Mouse (Mus musculus): Measurements from ENCODE around the gene Gpr137. TPM values are rescaled to one million over a fixed set of nuclear protein-coding genes. Genes with fewer than 3 reads are reported as not detected.

Gene Gpr137
- polyA plus RNA-seq, 1 experiment from 2014 or later, result 32.9 TPM

- H3K4me1 ChIP-seq, result peaks cover 60% of the 10 kb centered on the region
- H3K4me2 ChIP-seq, result peak overlapping the region; percentile 93
- 0 out of 2 replicates have a peak overlapping the region, but pooled peaks have one; percentile 50 for H3K9ac ChIP-seq
- H3K27ac ChIP-seq, result no peak overlapping the region
- H3K36me3 ChIP-seq, result peaks cover 6% of the 10 kb centered on the region; the same call in 1 of the 2 replicates
- H3K27me3 ChIP-seq, result peaks cover 56% of the 10 kb centered on the region
- WGBS, result 60% methylated on average over 6 of the region's 6 CpGs
- no peaks in the 10 kb centered on the region for H3K9me3 ChIP-seq (replicated peaks)
- no peak for ATAC-seq (replicated peaks; ENCODE audit: low FRiP score)
- H3K4me3 ChIP-seq (replicated peaks), result peak overlapping the region; percentile 85
These were observed 19.2 kb downstream of the Gpr137 start for GRCm38 (mm10) chr19:6922901-6923735.

- Histone ChIP-seq H3K27me3 (peaks cover 44% of the 10 kb centered on the region), H3K27ac (peak within 1 kb of the TSS; percentile 91), H3K4me3 (replicated peaks) (peak within 1 kb of the TSS; percentile 85), H3K9me3 (replicated peaks) (no peaks in the 10 kb centered on the region), H3K9ac (peak within 1 kb of the TSS; percentile 75), H3K36me3 (peaks cover 6% of the 10 kb centered on the region; the same call in 1 of the 2 replicates), H3K4me1 (peaks cover 51% of the 10 kb centered on the region), H3K4me2 (peak within 1 kb of the TSS; percentile 93)
- ATAC-seq (replicated peaks; ENCODE audit: low FRiP score), result peak; percentile 93
- WGBS, result under 1% methylated on average over 65 of the region's 66 CpGs
These were observed 20.4 kb downstream of the Gpr137 start, which contains the start of gene Esrra for GRCm38 (mm10) chr19:6921647-6922567. Gene Esrra (minus strand): TSS chr19:6921813.

GRCm38 (mm10) chr19:6920741-6921636 lies 21.3 kb downstream of the Gpr137 start:
- WGBS, result 1% methylated on average over 30 of the region's 48 CpGs
- Histone ChIP-seq H3K4me2 (peak overlapping the region; percentile 93), H3K27me3 (peaks cover 35% of the 10 kb centered on the region), H3K9me3 (replicated peaks) (no peaks in the 10 kb centered on the region), H3K4me1 (peaks cover 43% of the 10 kb centered on the region), H3K9ac (peak overlapping the region; percentile 75), H3K27ac (peak overlapping the region; percentile 91), H3K4me3 (replicated peaks) (peak overlapping the region; percentile 85), H3K36me3 (peaks cover 6% of the 10 kb centered on the region; the same call in 1 of the 2 replicates)
- peak; percentile 34 for ATAC-seq (replicated peaks; ENCODE audit: low FRiP score)

GRCm38 (mm10) chr19:6919876-6920740 lies 22.2 kb downstream of the Gpr137 start:
- Histone ChIP-seq H3K27me3 (peaks cover 26% of the 10 kb centered on the region), H3K4me2 (peak overlapping the region; percentile 93), H3K9ac (peak overlapping the region; percentile 75; the same call in 1 of the 2 replicates), H3K9me3 (replicated peaks) (no peaks in the 10 kb centered on the region), H3K36me3 (peaks cover 6% of the 10 kb centered on the region; the same call in 1 of the 2 replicates), H3K27ac (peak overlapping the region; percentile 91), H3K4me3 (replicated peaks) (peak overlapping the region; percentile 85), H3K4me1 (peaks cover 34% of the 10 kb centered on the region)
- WGBS, result 31% methylated on average over 8 of the region's 8 CpGs
- peak; percentile 3; the same call in 1 of the 2 replicates for ATAC-seq (replicated peaks; ENCODE audit: low FRiP score)

- 0 out of 2 replicates have a peak overlapping the region, but pooled peaks have one; percentile 75 for H3K9ac ChIP-seq
- no peak for ATAC-seq (replicated peaks; ENCODE audit: low FRiP score)
- H3K27ac ChIP-seq, result 0 out of 2 replicates have a peak overlapping the region, but pooled peaks have one; percentile 27
These were observed 22.8 kb downstream of the Gpr137 start for GRCm38 (mm10) chr19:6919431-6919830.

GRCm38 (mm10) chr19:6918321-6918720 lies 24.0 kb downstream of the Gpr137 start:
- Histone ChIP-seq H3K4me2 (no peak overlapping the region), H3K36me3 (peaks cover 19% of the 10 kb centered on the region), H3K27ac (no peak overlapping the region), H3K4me1 (peaks cover 28% of the 10 kb centered on the region), H3K9me3 (replicated peaks) (no peaks in the 10 kb centered on the region), H3K4me3 (replicated peaks) (no peak overlapping the region), H3K9ac (no peak overlapping the region), H3K27me3 (peaks cover 8% of the 10 kb centered on the region)
- 88% methylated on average over 4 of the region's 4 CpGs for WGBS
- ATAC-seq (replicated peaks; ENCODE audit: low FRiP score), result no peak

More at GRCm38 (mm10) chr19:6919431-6919830, 22.8 kb downstream of the Gpr137 start:
- Histone ChIP-seq H3K36me3 (peaks cover 7% of the 10 kb centered on the region; the same call in 1 of the 2 replicates), H3K4me1 (peaks cover 28% of the 10 kb centered on the region), H3K4me3 (replicated peaks) (no peak overlapping the region), H3K27me3 (peaks cover 19% of the 10 kb centered on the region), H3K4me2 (peak overlapping the region; percentile 93; the same call in 1 of the 2 replicates), H3K9me3 (replicated peaks) (no peaks in the 10 kb centered on the region)

- no peak overlapping the region for H3K27ac ChIP-seq
- H3K9ac ChIP-seq, result no peak overlapping the region
- H3K36me3 ChIP-seq, result peaks cover 37% of the 10 kb centered on the region
- H3K9me3 ChIP-seq (replicated peaks), result no peaks in the 10 kb centered on the region
- peaks cover 22% of the 10 kb centered on the region for H3K4me1 ChIP-seq
- no peak overlapping the region for H3K4me2 ChIP-seq
- WGBS, result 70% methylated on average over 4 of the region's 4 CpGs
- no peak overlapping the region for H3K4me3 ChIP-seq (replicated peaks)
- no peaks in the 10 kb centered on the region for H3K27me3 ChIP-seq
- ATAC-seq (replicated peaks; ENCODE audit: low FRiP score), result no peak
These were observed 25.8 kb downstream of the Gpr137 start for GRCm38 (mm10) chr19:6916496-6916895.

- Histone ChIP-seq H3K27ac (no peak overlapping the region), H3K9ac (no peak overlapping the region), H3K4me1 (peaks cover 21% of the 10 kb centered on the region), H3K9me3 (replicated peaks) (no peaks in the 10 kb centered on the region), H3K4me3 (replicated peaks) (no peak overlapping the region), H3K27me3 (no peaks in the 10 kb centered on the region), H3K36me3 (peaks cover 43% of the 10 kb centered on the region), H3K4me2 (no peak overlapping the region)
- WGBS, result 83% methylated on average over 4 of the region's 4 CpGs
- no peak for ATAC-seq (replicated peaks; ENCODE audit: low FRiP score)
These were observed 27.0 kb downstream of the Gpr137 start for GRCm38 (mm10) chr19:6915276-6915675.

- 91% methylated on average over 9 of the region's 9 CpGs for WGBS
- Histone ChIP-seq H3K27ac (no peak overlapping the region), H3K9me3 (replicated peaks) (no peaks in the 10 kb centered on the region), H3K4me1 (peaks cover 14% of the 10 kb centered on the region), H3K9ac (no peak overlapping the region), H3K4me2 (no peak overlapping the region), H3K36me3 (peaks cover 43% of the 10 kb centered on the region), H3K4me3 (replicated peaks) (no peak overlapping the region), H3K27me3 (no peaks in the 10 kb centered on the region)
- ATAC-seq (replicated peaks; ENCODE audit: low FRiP score), result no peak
These were observed 27.7 kb downstream of the Gpr137 start for GRCm38 (mm10) chr19:6914540-6914939.

GRCm38 (mm10) chr19:6913991-6914390 lies 28.3 kb downstream of the Gpr137 start:
- Histone ChIP-seq H3K27ac (peak overlapping the region; percentile 41; the same call in 1 of the 2 replicates), H3K9ac (no peak overlapping the region), H3K27me3 (no peaks in the 10 kb centered on the region), H3K4me2 (no peak overlapping the region), H3K9me3 (replicated peaks) (no peaks in the 10 kb centered on the region), H3K4me1 (peaks cover 13% of the 10 kb centered on the region), H3K4me3 (replicated peaks) (no peak overlapping the region), H3K36me3 (peaks cover 43% of the 10 kb centered on the region)
- WGBS, result 78% methylated on average over 11 of the region's 11 CpGs
- ATAC-seq (replicated peaks; ENCODE audit: low FRiP score), result no peak
